Mouse (Mus musculus) cortical plate, adult 2 months (tissue): ENCODE data around the gene Car5a. TPM values are rescaled to one million over a fixed set of nuclear protein-coding genes. Genes with fewer than 3 reads are reported as not detected.

ENCODE experiments used
- H3K27ac ChIP-seq: fragments of 200-500 bp; 2 replicates; pipeline ENCODE4 v1.5.1; 2012; ENCODE audit warnings: low read length, control low read depth, inconsistent platforms; ENCODE audit not compliant: insufficient read depth
- H3K4me1 ChIP-seq: fragments of 200-500 bp; 2 replicates; pipeline ENCODE4 v1.6.1; 2011; ENCODE audit warnings: low read length; ENCODE audit not compliant: control insufficient read depth, insufficient read depth
- H3K4me3 ChIP-seq: fragments of 200-500 bp; 2 replicates; pipeline ENCODE4 v1.5.1; 2011; ENCODE audit warnings: mild to moderate bottlenecking, low read length, control low read depth; ENCODE audit not compliant: insufficient read depth
- CTCF ChIP-seq: fragments of 200-500 bp; IDR thresholded peaks from 2 replicates; pipeline ENCODE4 v1.5.1; 2011; ENCODE audit warnings: mild to moderate bottlenecking, control low read depth, low read length; ENCODE audit not compliant: insufficient read depth; ENCODE audit errors: extremely low read depth
- POLR2A ChIP-seq: fragments of 200-500 bp; IDR thresholded peaks from 2 replicates; pipeline ENCODE4 v1.6.1; 2011; ENCODE audit warnings: mild to moderate bottlenecking, low read length, control low read depth; ENCODE audit not compliant: insufficient read depth; ENCODE audit errors: extremely low read depth
- polyA plus RNA-seq: library from polyadenylated mRNA; depleted of rRNA; stranded (reverse); fragments of >200 nt; gene quantifications from 2 replicates; pipeline ENCODE4 v1.2.3, GENCODE M21; 2012

Gene Car5a
- polyA plus RNA-seq, 1 experiment, result 0.29 TPM

DNA sequence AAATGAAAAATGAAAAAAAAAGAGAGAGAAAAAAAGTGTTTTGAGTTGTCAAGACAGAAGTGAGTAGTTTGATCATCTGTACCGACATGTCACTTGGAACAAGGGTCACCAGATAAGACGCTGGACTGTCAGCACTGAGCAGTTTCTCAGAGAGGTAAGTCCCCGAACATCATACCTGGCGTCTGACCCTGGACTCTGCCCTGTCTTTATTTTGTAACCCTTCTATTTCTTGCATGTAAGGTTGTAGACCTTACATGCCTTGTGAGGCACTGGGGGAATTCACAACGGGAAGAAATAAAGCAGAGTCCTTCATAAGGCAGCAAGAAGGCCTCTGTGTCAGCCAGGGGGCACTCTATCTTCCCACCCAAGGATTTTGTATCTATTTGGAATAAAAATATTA is 20.0 kb downstream of the Car5a start:
- TF ChIP-seq POLR2A (no peak), CTCF (no peak)
- Histone ChIP-seq H3K4me3 (no peak overlapping the region), H3K4me1 (no peaks in the 10 kb centered on the region), H3K27ac (no peak overlapping the region)

DNA sequence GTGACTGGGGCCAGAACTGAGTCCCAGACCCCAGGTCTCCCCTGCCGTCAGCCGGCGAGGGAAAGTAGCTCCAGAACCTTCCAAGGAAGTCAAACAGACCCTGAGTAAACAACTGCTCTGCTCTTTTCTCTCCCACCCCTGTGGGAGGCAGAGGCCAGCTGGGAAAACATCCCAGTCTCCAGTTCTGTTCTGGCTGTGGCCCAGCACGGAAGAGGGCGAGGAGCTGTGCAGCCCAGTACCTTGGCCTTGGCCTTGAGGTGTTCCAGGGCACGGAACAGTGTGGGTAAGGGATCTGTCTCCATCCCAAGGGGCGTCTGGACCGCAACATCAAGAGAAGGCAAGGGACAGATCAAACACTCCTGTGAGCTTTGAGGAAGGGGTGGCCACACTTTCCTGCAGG is 22.6 kb downstream of the Car5a start:
- Histone ChIP-seq H3K4me3 (no peak overlapping the region), H3K27ac (peak overlapping the region; percentile 42; the same call in 1 of the 2 replicates), H3K4me1 (no peaks in the 10 kb centered on the region)
- TF ChIP-seq CTCF, result no peak
- no peak for TF ChIP-seq POLR2A

DNA sequence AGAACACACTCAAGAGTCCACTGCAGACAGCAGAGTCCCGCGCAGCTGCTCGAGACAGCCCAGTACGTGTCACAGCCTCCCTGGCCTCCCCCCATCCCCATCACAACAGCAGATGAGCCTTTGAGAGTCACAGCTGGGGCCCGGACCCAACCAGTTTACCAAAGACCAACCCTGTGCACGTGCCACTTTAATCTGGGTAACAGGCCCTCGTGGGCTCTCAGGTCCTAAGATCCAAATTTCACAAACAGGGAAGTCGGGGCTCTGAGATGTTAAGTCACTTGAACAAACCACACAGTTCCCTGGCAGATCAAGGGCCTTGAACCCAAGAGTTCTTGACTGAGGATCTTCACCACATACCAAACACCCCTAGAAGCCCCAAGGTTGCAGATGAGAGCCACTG is 23.1 kb downstream of the Car5a start:
- TF ChIP-seq CTCF (no peak), POLR2A (no peak)
- Histone ChIP-seq H3K4me3 (no peak overlapping the region), H3K4me1 (no peaks in the 10 kb centered on the region), H3K27ac (peak overlapping the region; percentile 42)

- no peaks in the 10 kb centered on the region for H3K4me1 ChIP-seq
- no peak overlapping the region for H3K4me3 ChIP-seq
- TF ChIP-seq POLR2A, result no peak
- TF ChIP-seq CTCF, result no peak
- no peak overlapping the region for H3K27ac ChIP-seq
Observed at GRCm38 (mm10) chr8:121919731-121920130, 25.0 kb downstream of the Car5a start.

DNA sequence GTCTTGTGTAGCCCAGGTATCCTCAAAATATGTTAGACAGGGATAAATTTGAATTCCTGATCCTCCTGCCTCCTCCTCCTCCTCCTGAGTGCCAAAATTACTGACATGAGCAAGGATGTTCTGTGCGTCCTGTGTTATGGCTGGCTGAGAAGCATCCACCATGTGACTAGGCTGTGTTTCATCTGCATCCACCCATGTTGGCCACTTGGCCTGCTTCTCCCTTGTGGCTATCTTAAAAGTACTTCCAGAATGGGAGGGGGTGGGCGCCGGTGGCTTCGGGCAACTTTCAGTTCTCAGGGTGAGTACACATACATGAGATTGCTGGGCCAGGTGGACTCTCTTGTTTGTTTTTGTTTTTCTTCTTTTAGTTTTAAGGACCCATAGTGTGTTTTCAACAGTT is 25.5 kb downstream of the Car5a start:
- H3K4me1 ChIP-seq, result no peaks in the 10 kb centered on the region
- no peak for TF ChIP-seq POLR2A
- no peak for TF ChIP-seq CTCF
- H3K27ac ChIP-seq, result no peak overlapping the region
- no peak overlapping the region for H3K4me3 ChIP-seq

- Histone ChIP-seq H3K27ac (no peak overlapping the region), H3K4me3 (no peak overlapping the region), H3K4me1 (peaks cover 2% of the 10 kb centered on the region; the same call in 1 of the 2 replicates)
- no peak for TF ChIP-seq POLR2A
- no peak for TF ChIP-seq CTCF
Observed at GRCm38 (mm10) chr8:121913378-121913777, 31.3 kb downstream of the Car5a start.

DNA sequence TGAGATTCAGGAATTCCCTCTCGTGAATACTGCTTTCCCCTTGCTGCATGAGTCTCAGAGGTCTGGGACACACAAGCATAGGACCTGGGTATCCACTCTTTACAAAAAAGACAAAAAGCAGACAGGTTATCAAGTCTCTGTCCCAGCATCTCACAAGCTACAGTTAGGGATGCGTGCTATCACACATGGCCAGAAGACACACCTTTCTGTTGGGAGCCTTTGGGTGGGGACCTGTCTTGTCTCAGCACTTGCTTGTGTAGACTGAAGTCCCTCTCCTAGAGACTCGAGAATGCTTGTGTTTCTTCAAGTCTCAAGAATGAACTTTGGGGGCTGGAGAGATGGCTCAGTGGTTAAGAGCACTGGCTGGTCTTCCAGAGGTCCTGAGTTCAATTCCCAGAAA is 31.9 kb downstream of the Car5a start:
- TF ChIP-seq CTCF (no peak), POLR2A (no peak)
- Histone ChIP-seq H3K4me1 (peaks cover 2% of the 10 kb centered on the region; the same call in 1 of the 2 replicates), H3K27ac (peak overlapping the region; percentile 80; the same call in 1 of the 2 replicates)

DNA sequence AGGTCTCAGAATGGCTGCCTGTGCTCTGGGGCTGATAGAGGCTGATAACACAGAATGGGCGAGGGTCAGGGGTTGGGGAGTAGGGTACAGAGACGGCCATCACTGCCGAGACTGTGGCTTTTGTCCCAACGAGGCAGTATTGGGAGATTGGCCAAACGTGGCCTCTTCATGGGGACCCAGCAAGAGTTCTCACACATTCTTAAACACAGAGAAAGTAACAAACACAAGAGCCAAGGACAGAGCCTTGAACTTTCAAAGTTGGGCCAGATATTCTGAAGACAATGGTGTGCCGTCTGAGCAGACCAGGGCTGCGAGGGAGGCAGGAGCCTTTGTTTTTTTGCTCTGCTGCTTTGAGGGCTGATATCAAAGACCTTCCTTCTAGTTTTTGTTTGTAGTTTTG is 32.7 kb downstream of the Car5a start:
- Histone ChIP-seq H3K4me3 (no peak overlapping the region), H3K27ac (peak overlapping the region; percentile 68), H3K4me1 (peaks cover 2% of the 10 kb centered on the region; the same call in 1 of the 2 replicates)
- TF ChIP-seq CTCF (no peak), POLR2A (no peak)

More for the DNA sequence above, 31.9 kb downstream of the Car5a start:
- no peak overlapping the region for H3K4me3 ChIP-seq

- H3K4me3 ChIP-seq, result no peak overlapping the region
- TF ChIP-seq CTCF (no peak), POLR2A (no peak)
- H3K27ac ChIP-seq, result peak overlapping the region; percentile 68
Observed at GRCm38 (mm10) chr8:121911400-121911799, 33.3 kb downstream of the Car5a start.

DNA sequence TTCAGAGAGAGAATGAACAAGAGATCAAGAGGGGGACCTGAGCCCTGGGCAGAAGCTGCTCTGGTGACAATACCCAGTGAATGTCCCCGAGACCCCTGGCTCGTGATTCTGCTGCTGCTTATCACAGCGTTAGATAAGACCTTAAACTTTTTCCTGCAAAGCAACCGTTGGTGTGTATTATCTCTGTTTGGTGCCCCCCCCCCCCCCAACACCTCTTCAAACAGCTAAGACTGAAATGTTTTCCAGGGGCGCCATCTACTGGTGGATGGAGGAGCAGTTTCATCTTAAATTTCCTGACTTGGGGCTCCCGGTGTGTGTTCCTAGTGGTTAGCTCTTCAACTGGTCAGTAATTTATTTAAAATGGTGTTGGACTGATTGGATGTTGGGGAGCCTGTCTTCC is 35.0 kb downstream of the Car5a start:
- peaks cover 7% of the 10 kb centered on the region; the same call in 1 of the 2 replicates for H3K4me1 ChIP-seq
- no peak overlapping the region for H3K4me3 ChIP-seq
- H3K27ac ChIP-seq, result no peak overlapping the region
- TF ChIP-seq CTCF (peak; percentile 53), POLR2A (no peak)

More at GRCm38 (mm10) chr8:121911400-121911799, 33.3 kb downstream of the Car5a start:
- peaks cover 2% of the 10 kb centered on the region; the same call in 1 of the 2 replicates for H3K4me1 ChIP-seq
